Mouse (Mus musculus) spleen, adult 2 months (tissue): ENCODE results near the gene 1700001L19Rik.

Experiments
- CTCF ChIP-seq: fragments of 200-500 bp; IDR thresholded peaks from 2 replicates; pipeline ENCODE4 v1.5.1; 2011; ENCODE audit warnings: mild to moderate bottlenecking, inconsistent platforms; ENCODE audit not compliant: insufficient read depth, insufficient read length, insufficient replicate concordance; ENCODE audit errors: extremely low read depth
- POLR2A ChIP-seq: fragments of 200-500 bp; IDR thresholded peaks from 2 replicates; pipeline ENCODE4 v1.6.1; 2011; ENCODE audit warnings: low read depth, low read length, inconsistent platforms

- TF ChIP-seq CTCF (peak; percentile 43; the same call in 1 of the 2 replicates), POLR2A (no peak)
These were observed 27.5 kb upstream of the 1700001L19Rik start for GRCm38 (mm10) chr13:68569589-68570336.
